Mouse (Mus musculus) spleen, adult 2 months (tissue): ENCODE results near the gene Gm43064. TPM values are rescaled to one million over a fixed set of nuclear protein-coding genes. Genes with fewer than 3 reads are reported as not detected.

ENCODE experiments used
- DNase-seq, 2 experiments: peaks; one replicate each; pipeline versions ENCODE4 v3.0.0 to v3.0.0-alpha.2; 2012 to 2021; ENCODE audit warnings: low spot score in 2 of 2, low read depth in 1 of 2
- H3K27ac ChIP-seq: fragments of 200-500 bp; 2 replicates; pipeline ENCODE4 v1.5.1; 2012; ENCODE audit warnings: low read length, inconsistent platforms; ENCODE audit not compliant: insufficient read depth
- H3K27me3 ChIP-seq: fragments of 200-500 bp; 2 replicates; pipeline ENCODE4 v1.6.1; 2012; ENCODE audit warnings: mild to moderate bottlenecking, moderate library complexity, low read length, inconsistent platforms; ENCODE audit not compliant: control insufficient read depth, insufficient read depth
- H3K36me3 ChIP-seq: fragments of 200-500 bp; 2 replicates; pipeline ENCODE4 v1.6.1; 2012; ENCODE audit warnings: mild to moderate bottlenecking, low read length, inconsistent platforms; ENCODE audit not compliant: control insufficient read depth, insufficient read depth
- H3K4me1 ChIP-seq: fragments of 200-500 bp; 2 replicates; pipeline ENCODE4 v1.6.1; 2011; ENCODE audit warnings: inconsistent platforms; ENCODE audit not compliant: control insufficient read depth, insufficient read depth, insufficient read length
- H3K4me3 ChIP-seq: fragments of 200-500 bp; 2 replicates; pipeline ENCODE4 v1.5.1; 2011; ENCODE audit warnings: mild to moderate bottlenecking, inconsistent platforms; ENCODE audit not compliant: insufficient read depth, insufficient read length; ENCODE audit errors: extremely low read depth
- CTCF ChIP-seq: fragments of 200-500 bp; IDR thresholded peaks from 2 replicates; pipeline ENCODE4 v1.5.1; 2011; ENCODE audit warnings: mild to moderate bottlenecking, inconsistent platforms; ENCODE audit not compliant: insufficient read depth, insufficient read length, insufficient replicate concordance; ENCODE audit errors: extremely low read depth
- POLR2A ChIP-seq: fragments of 200-500 bp; IDR thresholded peaks from 2 replicates; pipeline ENCODE4 v1.6.1; 2011; ENCODE audit warnings: low read depth, low read length, inconsistent platforms
- WGBS: fragments of 180-500 bp; shearing (Covaris S2); methylation state at CpG from one replicate; pipeline ENCODE4 v1.1.7; 2018; 5-methylcytosine and 5-hydroxymethylcytosine counted together
- polyA plus RNA-seq: library from polyadenylated mRNA; depleted of rRNA; stranded (reverse); fragments of >200 nt; gene quantifications from 2 replicates; pipeline ENCODE4 v1.2.3, GENCODE M21; 2012

Gene Gm43064
- polyA plus RNA-seq, 1 experiment: 0.40 TPM

GRCm38 (mm10) chr3:103799507-103799906, 9.9 kb upstream of the Gm43064 start:
- peaks cover 12% of the 10 kb centered on the region for H3K36me3 ChIP-seq
- H3K4me3 ChIP-seq: no peak overlapping the region
- 76% methylated on average over 2 of the region's 2 CpGs for WGBS
- H3K27ac ChIP-seq: no peak overlapping the region
- no peaks in the 10 kb centered on the region for H3K27me3 ChIP-seq
- peaks cover 22% of the 10 kb centered on the region; the same call in 1 of the 2 replicates for H3K4me1 ChIP-seq
- TF ChIP-seq POLR2A (no peak), CTCF (no peak)
- no peak for DNase-seq

- Histone ChIP-seq H3K4me1 (peaks cover 22% of the 10 kb centered on the region; the same call in 1 of the 2 replicates), H3K4me3 (no peak overlapping the region; the same call in 1 of the 2 replicates), H3K36me3 (peaks cover 16% of the 10 kb centered on the region), H3K27me3 (no peaks in the 10 kb centered on the region), H3K27ac (peak overlapping the region; percentile 92)
- under 1% methylated on average over 10 of the region's 10 CpGs for WGBS
- DNase-seq: peak in 1 of 2 experiments; percentile 42
- TF ChIP-seq POLR2A (no peak), CTCF (no peak)
Measured at GRCm38 (mm10) chr3:103801631-103802531, 7.5 kb upstream of the Gm43064 start.

DNA sequence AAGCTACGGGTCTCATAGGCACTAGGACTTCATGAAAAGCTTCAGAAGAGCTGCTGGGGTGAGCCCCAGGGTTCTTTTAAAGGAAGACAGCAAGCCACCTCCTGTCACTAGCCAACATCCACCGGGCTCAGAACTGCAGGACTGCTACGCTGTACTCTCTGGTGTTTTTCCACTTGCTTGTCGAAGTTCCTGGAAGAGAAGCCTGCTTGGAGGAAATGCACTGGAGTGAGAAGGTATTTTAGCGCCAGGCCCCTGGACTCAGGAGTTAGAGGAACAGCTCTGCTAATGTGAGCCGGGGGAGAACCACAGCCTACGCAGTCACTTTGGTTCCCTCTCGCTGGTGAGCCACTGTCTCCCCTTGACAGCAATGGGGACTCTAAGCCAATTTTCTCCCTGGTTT, 6.5 kb upstream of the Gm43064 start:
- no peak for DNase-seq

DNA sequence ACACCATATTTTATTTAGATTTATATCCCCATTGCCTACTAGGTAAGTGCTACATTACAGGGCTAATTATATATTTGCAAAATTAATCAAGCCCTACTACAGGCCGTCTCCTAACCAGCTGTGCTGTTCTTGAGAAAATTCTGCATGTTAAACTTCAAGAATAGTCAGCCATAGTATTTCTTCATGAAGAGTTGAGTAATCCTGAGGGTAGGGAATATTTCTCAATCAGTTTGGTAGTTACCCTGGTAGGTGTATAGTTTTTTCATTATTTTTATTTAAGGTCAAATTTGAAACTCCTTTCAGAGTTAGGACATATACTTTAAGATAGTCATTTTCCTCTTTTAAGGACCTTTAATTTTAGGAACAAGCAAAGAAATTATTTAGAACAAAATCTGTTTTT, 3.7 kb upstream of the Gm43064 start:
- DNase-seq: no peak
- WGBS: 96% methylated on average over 1 of the region's 1 CpGs
- Histone ChIP-seq H3K36me3 (peaks cover 17% of the 10 kb centered on the region), H3K27ac (no peak overlapping the region), H3K4me3 (no peak overlapping the region), H3K4me1 (peaks cover 25% of the 10 kb centered on the region; the same call in 1 of the 2 replicates), H3K27me3 (no peaks in the 10 kb centered on the region)
- TF ChIP-seq CTCF (no peak), POLR2A (no peak)

More for the DNA sequence above, 6.5 kb upstream of the Gm43064 start:
- Histone ChIP-seq H3K27me3 (no peaks in the 10 kb centered on the region), H3K4me1 (peaks cover 23% of the 10 kb centered on the region; the same call in 1 of the 2 replicates), H3K4me3 (no peak overlapping the region), H3K36me3 (peaks cover 17% of the 10 kb centered on the region), H3K27ac (peak overlapping the region; percentile 79)
- TF ChIP-seq CTCF (no peak), POLR2A (no peak)
- 26% methylated on average over 8 of the region's 8 CpGs for WGBS

- H3K36me3 ChIP-seq: peaks cover 8% of the 10 kb centered on the region
- H3K4me1 ChIP-seq: peaks cover 3% of the 10 kb centered on the region; the same call in 1 of the 2 replicates
- WGBS: 3% methylated on average over 14 of the region's 14 CpGs
- H3K27ac ChIP-seq: peak overlapping the region; percentile 92
- TF ChIP-seq CTCF (no peak), POLR2A (no peak)
- no peak for DNase-seq
- H3K27me3 ChIP-seq: no peaks in the 10 kb centered on the region
- H3K4me3 ChIP-seq: peak overlapping the region; percentile 71
Measured at GRCm38 (mm10) chr3:103809799-103810150, 402 bp downstream of the Gm43064 start.

DNA sequence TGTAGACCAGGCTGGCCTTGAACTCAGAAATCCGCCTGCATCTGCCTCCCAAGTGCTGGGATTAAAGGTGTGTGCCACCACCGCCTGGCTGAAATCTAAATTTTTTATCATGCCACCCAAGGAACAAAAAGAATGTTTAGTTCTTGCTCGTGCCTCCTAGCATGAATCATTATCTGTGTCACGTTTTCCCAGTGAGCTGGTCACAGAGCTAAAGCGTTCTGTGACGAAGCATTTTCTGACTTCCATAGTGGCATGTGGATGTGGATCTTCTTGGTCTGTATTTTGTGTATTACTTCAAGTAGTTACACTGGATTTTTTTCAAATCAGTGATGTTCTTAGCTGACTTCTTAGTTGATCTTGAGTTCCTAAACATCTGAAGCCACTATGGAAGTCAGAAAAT, 1.6 kb downstream of the Gm43064 start:
- no peak overlapping the region for H3K27ac ChIP-seq
- H3K27me3 ChIP-seq: no peaks in the 10 kb centered on the region
- peaks cover 3% of the 10 kb centered on the region; the same call in 1 of the 2 replicates for H3K4me1 ChIP-seq
- DNase-seq: no peak
- H3K4me3 ChIP-seq: no peak overlapping the region
- 88% methylated on average over 6 of the region's 6 CpGs for WGBS
- H3K36me3 ChIP-seq: peaks cover 14% of the 10 kb centered on the region
- TF ChIP-seq CTCF: no peak
- no peak for TF ChIP-seq POLR2A

GRCm38 (mm10) chr3:103827548-103827947, 18.2 kb downstream of the Gm43064 start:
- peaks cover 3% of the 10 kb centered on the region for H3K4me1 ChIP-seq
- DNase-seq: no peak

More at GRCm38 (mm10) chr3:103827548-103827947, 18.2 kb downstream of the Gm43064 start:
- no peak overlapping the region for H3K4me3 ChIP-seq
- no peak overlapping the region for H3K27ac ChIP-seq
- H3K36me3 ChIP-seq: peaks cover 4% of the 10 kb centered on the region; the same call in 1 of the 2 replicates
- TF ChIP-seq POLR2A (no peak), CTCF (peak; percentile 21; the same call in 1 of the 2 replicates)
- H3K27me3 ChIP-seq: no peaks in the 10 kb centered on the region
